Mouse (Mus musculus) G1E (cell line): ENCODE measurements around the gene Aldh4a1.

ENCODE experiments used
- CTCF ChIP-seq: IDR thresholded peaks from 2 replicates; pipeline ENCODE4 v1.5.1; 2012; ENCODE audit warnings: low read depth, low read length, inconsistent platforms, mixed read lengths
- GATA2 ChIP-seq: IDR thresholded peaks from 2 replicates; pipeline ENCODE4 v1.6.1; 2012; ENCODE audit warnings: low read depth, low read length, inconsistent platforms, borderline replicate concordance
- TAL1 ChIP-seq: conservative IDR thresholded peaks from 2 replicates; pipeline ENCODE4 v1.6.1; 2012; ENCODE audit warnings: low read depth, low read length, inconsistent platforms, mixed read lengths

DNA sequence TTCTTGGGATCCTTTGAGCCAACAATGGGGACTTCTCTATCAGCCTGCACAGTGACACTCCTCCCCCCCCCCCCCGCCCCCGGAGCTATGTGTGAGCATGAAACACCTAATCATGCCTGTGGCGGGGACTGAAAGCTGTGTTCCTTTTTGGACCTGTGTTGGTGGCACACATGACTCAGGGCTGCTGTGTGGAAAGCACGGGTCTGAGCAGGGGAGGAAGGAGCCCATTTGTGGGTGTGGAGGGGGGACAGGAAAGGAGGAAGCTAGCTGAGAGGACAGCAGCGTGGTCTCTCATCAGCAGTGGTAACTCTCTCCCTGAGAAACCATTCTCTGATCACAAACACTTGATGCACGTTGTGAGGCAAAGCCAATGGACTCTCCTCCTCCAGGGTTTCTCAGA is 18.1 kb downstream of the Aldh4a1 start:
- TF ChIP-seq TAL1 (no peak), CTCF (no peak), GATA2 (no peak)
